Mouse (Mus musculus): ENCODE data around the gene Clk2.

DNA sequence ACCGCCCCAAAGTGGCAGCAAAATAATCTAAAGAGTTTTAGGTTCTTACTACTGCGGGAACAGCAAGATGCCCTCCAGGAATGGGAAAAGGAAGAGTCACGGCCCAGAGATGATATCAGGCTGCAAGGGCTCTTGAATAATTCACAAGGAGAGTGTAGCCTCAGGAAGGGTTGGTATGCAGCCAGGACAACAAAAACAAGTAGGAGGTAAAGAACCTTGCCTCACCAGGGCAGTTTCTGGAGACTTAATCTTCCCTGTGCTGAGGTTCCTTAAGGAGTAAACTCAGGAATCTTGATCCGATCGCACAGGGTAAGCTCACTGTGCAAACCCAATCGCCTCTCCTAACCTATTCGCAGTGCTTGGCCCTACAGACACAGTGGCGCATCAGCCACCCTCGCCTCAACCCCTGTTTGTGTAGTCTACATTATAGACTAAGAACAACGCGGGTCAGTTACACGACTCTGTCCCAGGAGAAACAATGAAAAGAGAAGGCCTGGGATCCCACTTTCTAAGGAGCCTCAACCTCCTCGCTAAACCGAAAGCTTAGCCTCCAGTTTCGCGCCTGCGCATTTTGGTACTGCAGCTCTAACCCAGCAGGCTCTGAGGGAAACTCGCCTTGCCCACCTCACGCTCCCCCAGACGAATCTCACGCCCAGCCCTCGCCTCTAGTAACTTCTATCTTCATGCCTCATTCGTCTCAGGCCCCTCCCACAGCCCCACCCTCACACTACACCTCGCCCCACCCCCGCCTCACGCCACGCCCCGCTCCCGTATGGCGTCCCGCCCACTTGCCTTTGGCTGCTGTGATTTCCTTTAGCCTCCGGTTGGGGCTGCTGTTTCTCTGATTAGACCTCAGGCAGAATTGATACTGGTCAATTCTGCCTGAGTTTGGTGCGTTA lies 31.6 kb downstream of the Clk2 start:
- TF ChIP-seq CTCF (IDR thresholded peaks at IDR 0.05; ENCODE audit: low read depth, low read length) = peak; percentile 68
- 0 out of 2 replicates have a peak, but pooled peaks have one; percentile 13 for TF ChIP-seq POLR2A (IDR thresholded peaks at IDR 0.05; ENCODE audit: extremely low read depth, insufficient read depth, low read length)
